Mouse (Mus musculus) kidney, adult 11 months (tissue): ENCODE results near the gene Zfp541.

Experiments used
- DNase-seq: peaks from one replicate; pipeline ENCODE4 v3.0.0; 2022

The Zfp541 gene

GRCm38 (mm10) chr7:16129846-16130691 is 68.5 kb downstream of the Zfp541 start:
- no peak for DNase-seq

DNA sequence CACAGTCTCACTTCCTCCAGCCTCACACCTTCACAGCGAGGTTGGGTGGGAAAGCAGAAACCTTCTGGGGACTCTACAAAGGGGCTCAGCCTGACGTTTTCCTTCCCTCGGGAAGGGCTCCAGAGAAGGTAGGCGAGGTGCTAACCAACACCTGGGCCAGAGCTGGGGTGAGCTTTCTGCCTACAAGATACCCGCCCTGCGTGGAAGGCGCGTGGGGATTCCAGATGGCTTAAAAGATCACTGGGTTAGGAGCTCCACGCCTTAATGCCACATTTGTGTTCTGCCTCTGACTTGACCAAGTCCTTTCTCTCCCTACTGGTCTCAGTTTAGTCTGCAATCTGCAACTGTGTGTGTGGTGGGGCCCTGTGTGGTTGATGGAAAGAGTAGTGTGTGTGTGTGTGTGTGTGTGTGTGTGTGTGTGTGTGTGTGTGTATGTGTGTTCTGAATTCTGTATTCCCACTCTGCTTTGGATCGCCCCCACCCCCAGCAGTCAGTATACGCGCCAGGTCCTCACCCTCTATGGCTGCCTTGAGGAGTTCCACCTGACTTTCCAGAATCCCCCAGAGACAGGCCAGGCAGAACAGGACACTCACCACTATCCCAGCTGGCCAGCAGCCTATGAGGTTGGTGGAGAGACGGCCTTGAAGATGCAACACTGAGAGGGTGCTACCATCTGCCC is 69.5 kb downstream of the Zfp541 start:
- no peak for DNase-seq

DNA sequence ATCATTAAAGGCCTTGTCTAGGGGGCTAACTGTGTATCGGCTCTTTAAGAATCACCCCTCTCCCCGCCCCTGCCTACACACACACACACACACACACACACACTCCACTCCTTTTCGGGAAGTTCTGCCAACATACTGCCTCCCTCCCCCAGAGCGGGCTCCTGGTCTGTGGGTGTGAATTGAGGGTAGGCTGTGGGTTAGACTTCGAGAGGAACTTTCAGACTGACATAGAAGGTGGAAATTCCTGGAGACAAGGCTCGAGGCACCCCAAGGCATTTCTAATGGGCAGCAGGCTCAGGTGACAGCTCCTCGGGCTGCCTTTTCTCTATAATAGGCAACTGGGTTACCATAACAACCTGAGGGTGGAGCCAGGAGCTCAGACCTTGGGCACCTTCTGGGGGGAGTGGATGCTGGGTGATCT is 70.6 kb downstream of the Zfp541 start:
- DNase-seq = no peak

- no peak for DNase-seq
Observed at GRCm38 (mm10) chr7:16132926-16133325, 71.3 kb downstream of the Zfp541 start.

DNA sequence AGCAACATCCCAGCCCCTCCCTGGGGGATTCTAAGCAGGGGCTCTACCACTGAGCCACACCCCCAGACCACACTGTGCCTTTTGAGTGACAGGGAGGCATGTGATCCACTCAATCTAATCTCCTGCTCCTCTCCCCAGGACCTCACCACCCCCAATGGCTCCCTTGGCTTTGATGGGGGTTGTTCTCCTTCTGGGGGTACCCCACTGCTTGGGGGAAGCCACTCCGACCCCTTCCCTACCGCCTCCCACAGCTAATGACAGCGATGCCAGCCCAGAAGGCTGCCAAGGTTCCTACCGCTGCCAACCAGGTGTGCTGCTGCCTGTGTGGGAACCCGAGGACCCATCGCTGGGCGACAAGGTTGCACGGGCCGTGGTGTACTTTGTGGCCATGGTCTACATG is 72.1 kb downstream of the Zfp541 start:
- DNase-seq = no peak

GRCm38 (mm10) chr7:16134951-16135392 is 73.4 kb downstream of the Zfp541 start:
- DNase-seq = no peak
